Comparison of ENCODE assay signal across 8 mouse cellular contexts in genomic region chr7:4964272-4964671, GRCm38 (mm10). TPM values are rescaled to one million over a fixed set of nuclear protein-coding genes. Genes with fewer than 3 reads are reported as not detected.
A peak's percentile ranks its signal among the peaks of the same experiment; 100 is the strongest.
DNase-seq lines count a peak whose midpoint lies in the region; ATAC-seq and TF ChIP-seq lines count a peak whose summit lies in the region.

Gene Sbk2 (minus strand): TSS chr7:4964406.

- H3K9me3 ChIP-seq in E14TG2a.4 (ENCODE audit: low read length), result no peaks in the 10 kb centered on the region
- no peaks in the 10 kb centered on the region for H3K9me3 ChIP-seq in forebrain, postnatal 0 days (ENCODE audit: low read length)

- no peak within 1 kb of the TSS for H3K9ac ChIP-seq in forebrain, postnatal 0 days

- TF ChIP-seq CTCF in E14TG2a.4 (conservative IDR thresholded peaks at IDR 0.05; ENCODE audit: low read length), result peak; percentile 60
- peak; percentile 79 for TF ChIP-seq CTCF in forebrain, postnatal 0 days (IDR thresholded peaks at IDR 0.05; ENCODE audit: low read depth)
- peak; percentile 91 for TF ChIP-seq CTCF in layer of hippocampus, adult 2 months (conservative IDR thresholded peaks at IDR 0.05)

- WGBS in forebrain, postnatal 0 days, result 7% methylated on average over 10 of the region's 10 CpGs

- peak; percentile 91 for ATAC-seq in forebrain, postnatal 0 days
- peak; percentile 62 for ATAC-seq in neutrophil, adult 5-6 weeks (ENCODE audit: extremely low read depth, insufficient number of reproducible peaks, low FRiP score, poor library complexity, severe bottlenecking)

- peak; percentile 37 for DNase-seq in c-Kit-positive CD71-positive TER-119-positive erythroid progenitor cells, embryonic 14.5 days (ENCODE audit: low spot score)
- peak; percentile 80 for DNase-seq in forebrain, postnatal 0 days
- DNase-seq in heart, postnatal 36 days, result peak; percentile 82
- peak; percentile 63 to 80 for DNase-seq in layer of hippocampus, adult 2 months (ENCODE audit: low spot score in 2 of 2)
- peak; percentile 79 to 81 for DNase-seq in lung, adult 18-20 months
- DNase-seq in testis, postnatal 10 days (ENCODE audit: low spot score), result peak; percentile 95

- H3K4me1 ChIP-seq in E14TG2a.4 (replicated peaks; ENCODE audit: low read depth, low read length), result peaks cover 21% of the 10 kb centered on the region
- H3K4me1 ChIP-seq in forebrain, postnatal 0 days (ENCODE audit: insufficient read depth), result no peaks in the 10 kb centered on the region

- peak within 1 kb of the TSS; percentile 17; the same call in 1 of the 2 replicates for H3K4me3 ChIP-seq in E14TG2a.4 (replicated peaks; ENCODE audit: low read length)
- H3K4me3 ChIP-seq in forebrain, postnatal 0 days (ENCODE audit: low read depth, low read length), result no peak within 1 kb of the TSS
- no peak within 1 kb of the TSS for H3K4me3 ChIP-seq in layer of hippocampus, adult 2 months

- H3K36me3 ChIP-seq in E14TG2a.4 (ENCODE audit: insufficient read depth, low read length), result no peaks in the 10 kb centered on the region
- no peaks in the 10 kb centered on the region for H3K36me3 ChIP-seq in forebrain, postnatal 0 days (ENCODE audit: insufficient read depth)

- H3K4me2 ChIP-seq in forebrain, postnatal 0 days (ENCODE audit: low read depth), result no peak within 1 kb of the TSS

- intact Hi-C loops in heart, postnatal 36 days (cut with DNase I), result loop anchor here (1.0 kb wide), 1 partner anchor 21 kb away; no protein-coding TSS in a partner anchor

- H3K27ac ChIP-seq in forebrain, postnatal 0 days (ENCODE audit: low read depth, low read length), result no peak within 1 kb of the TSS
- H3K27ac ChIP-seq in layer of hippocampus, adult 2 months, result no peak within 1 kb of the TSS

- H3K27me3 ChIP-seq in E14TG2a.4 (ENCODE audit: insufficient read depth, low read length), result peaks cover 20% of the 10 kb centered on the region
- no peaks in the 10 kb centered on the region for H3K27me3 ChIP-seq in forebrain, postnatal 0 days (ENCODE audit: insufficient read depth, low read length)

RNA-seq across cellular contexts. Expression of gene Sbk2, which starts in this region (rescaled TPM):
- not detected in 2 replicates for total RNA-seq in forebrain, postnatal 0 days (2014; rRNA removed)
- polyA plus RNA-seq in forebrain, postnatal 0 days (2015; fragmentation: Nextera tagmentation; extraction: Ambion mirVana), result not detected in 2 replicates
- total RNA-seq in heart, postnatal 36 days (2021), result 10 to 100 TPM; 26.5 to 34.0 TPM
- total RNA-seq in layer of hippocampus, adult 2 months (2021), result under 1 TPM in 1 of 2 experiments, not detected in 1; 0.31 TPM
- not detected in 2 replicates for total RNA-seq in neutrophil, adult 5-6 weeks (2017)

Comparison
In these comparisons a context has a peak if more than half of its experiments do, and no peak if none do; other contexts are left out.
1. RNA of gene Sbk2 (total RNA-seq): 26.5 to 34.0 TPM in heart, postnatal 36 days; not detected in neutrophil, adult 5-6 weeks, 0.31 TPM in layer of hippocampus, adult 2 months and not detected in forebrain, postnatal 0 days; every median in the first group is over 10 times any median in the second.
2. Peak in DNase-seq and ATAC-seq in forebrain, postnatal 0 days; RNA of the gene not detected or under 1 TPM.
3. Peak in DNase-seq in layer of hippocampus, adult 2 months; RNA of the gene not detected or under 1 TPM.
4. Peak in ATAC-seq in neutrophil, adult 5-6 weeks; RNA of the gene not detected or under 1 TPM.
5. DNase-seq: peak in every context shown above with its lines; median percentile 95 in testis, postnatal 10 days; 82 in heart, postnatal 36 days; 80 in forebrain, postnatal 0 days; 80 in lung, adult 18-20 months; 72 in layer of hippocampus, adult 2 months; 37 in c-Kit-positive CD71-positive TER-119-positive erythroid progenitor cells, embryonic 14.5 days.
6. Peak in every context shown above with its lines, with median percentiles within 50 percentile points of each other: CTCF ChIP-seq.